Mouse (Mus musculus): ENCODE results near the gene Lrrc2.
A peak's percentile ranks its signal among the peaks of the same experiment; 100 is the strongest.

The Lrrc2 gene

DNA sequence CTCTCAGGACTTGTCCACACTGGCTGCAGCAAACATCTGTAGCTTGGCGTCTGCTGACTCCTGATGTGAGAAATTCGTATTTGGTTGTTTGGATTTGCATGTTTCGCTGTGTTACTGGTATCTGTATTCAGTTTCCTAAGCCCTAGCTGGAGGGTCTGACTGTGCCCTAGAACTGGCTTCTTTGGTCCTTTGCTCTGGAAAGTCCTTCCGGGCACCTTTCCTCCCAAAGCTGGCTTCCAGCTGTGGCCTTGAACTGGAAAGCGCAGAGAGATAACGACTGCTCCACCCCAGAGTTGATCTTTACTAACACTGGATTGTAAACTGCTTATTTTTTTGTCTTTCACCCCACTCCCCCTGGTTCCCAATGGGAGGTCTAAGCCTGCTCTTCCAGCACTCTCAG lies 3.4 kb upstream of the Lrrc2 start:
- DNase-seq (ENCODE audit: low read depth, low spot score), result no peak

- DNase-seq (ENCODE audit: low read depth, low spot score), result no peak
These were observed 2.5 kb upstream of the Lrrc2 start for GRCm38 (mm10) chr9:110948813-110949310.

GRCm38 (mm10) chr9:110950109-110950508 lies 1.2 kb upstream of the Lrrc2 start:
- no peak for DNase-seq (ENCODE audit: low read depth, low spot score)

- no peak for DNase-seq (ENCODE audit: low read depth, low spot score)
These were observed 521 bp downstream of the Lrrc2 start for GRCm38 (mm10) chr9:110951866-110952265.

DNA sequence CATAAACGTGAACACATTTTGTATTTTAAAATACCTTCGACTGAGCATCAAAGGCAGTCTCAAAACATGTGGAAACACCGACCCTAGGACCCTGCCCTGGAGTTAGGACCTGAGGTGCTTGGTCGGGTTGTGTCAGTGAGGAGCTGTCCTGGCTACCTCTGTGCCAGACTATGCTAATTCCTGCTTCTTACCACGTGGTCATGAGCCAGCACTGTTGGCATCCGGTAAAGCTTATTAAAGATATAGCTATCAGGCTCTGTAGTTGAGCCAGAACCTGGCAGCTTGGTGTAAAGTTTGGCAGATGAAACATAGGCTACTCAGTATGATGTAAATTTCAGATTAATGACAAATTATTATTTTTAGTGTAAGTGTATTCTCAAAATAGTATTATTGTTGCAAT lies 1.1 kb downstream of the Lrrc2 start:
- no peak for DNase-seq (ENCODE audit: low read depth, low spot score)

- no peak for DNase-seq (ENCODE audit: low read depth, low spot score)
These were observed 1.7 kb downstream of the Lrrc2 start for GRCm38 (mm10) chr9:110952931-110953549.

GRCm38 (mm10) chr9:110953550-110954461 lies 2.5 kb downstream of the Lrrc2 start:
- DNase-seq (ENCODE audit: low read depth, low spot score), result peak; percentile 54

DNA sequence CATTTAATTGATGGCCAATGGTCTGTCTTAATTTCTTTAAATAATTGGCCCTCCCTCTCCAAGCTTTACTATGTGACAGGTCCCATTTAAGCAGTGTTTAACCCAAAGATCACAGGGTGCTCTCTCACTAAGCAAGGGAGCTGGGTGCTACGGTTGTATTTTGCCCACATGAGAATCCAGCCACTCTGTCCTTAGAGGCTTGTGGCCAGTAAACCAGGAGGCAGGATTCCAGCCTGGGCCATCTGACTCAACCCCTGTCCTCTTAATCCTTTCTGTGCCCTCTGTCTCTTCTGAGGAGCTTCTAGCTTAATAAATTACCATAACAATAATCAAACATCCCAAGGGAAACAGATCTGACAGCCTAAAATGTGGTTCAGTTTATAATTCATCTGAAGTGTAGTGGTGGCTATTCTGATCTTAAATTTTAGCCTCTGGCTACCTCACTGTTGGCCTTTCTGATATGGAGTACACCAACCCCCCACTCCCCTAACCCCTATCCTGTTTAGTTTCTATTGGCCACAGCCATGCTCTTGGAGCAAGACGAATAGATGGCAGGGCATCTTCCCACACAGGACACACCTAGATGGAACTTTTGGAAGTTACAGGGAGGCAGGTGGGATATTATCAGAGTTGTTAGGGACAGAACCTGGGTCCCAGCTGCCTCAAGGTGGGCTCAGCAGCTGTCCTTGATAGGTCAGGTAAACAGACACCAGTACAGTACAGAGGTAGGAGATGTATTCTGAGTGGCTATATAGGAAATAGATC lies 3.5 kb downstream of the Lrrc2 start:
- no peak for DNase-seq (ENCODE audit: low read depth, low spot score)

GRCm38 (mm10) chr9:110955962-110956361 lies 4.6 kb downstream of the Lrrc2 start:
- DNase-seq (ENCODE audit: low read depth, low spot score), result no peak

DNA sequence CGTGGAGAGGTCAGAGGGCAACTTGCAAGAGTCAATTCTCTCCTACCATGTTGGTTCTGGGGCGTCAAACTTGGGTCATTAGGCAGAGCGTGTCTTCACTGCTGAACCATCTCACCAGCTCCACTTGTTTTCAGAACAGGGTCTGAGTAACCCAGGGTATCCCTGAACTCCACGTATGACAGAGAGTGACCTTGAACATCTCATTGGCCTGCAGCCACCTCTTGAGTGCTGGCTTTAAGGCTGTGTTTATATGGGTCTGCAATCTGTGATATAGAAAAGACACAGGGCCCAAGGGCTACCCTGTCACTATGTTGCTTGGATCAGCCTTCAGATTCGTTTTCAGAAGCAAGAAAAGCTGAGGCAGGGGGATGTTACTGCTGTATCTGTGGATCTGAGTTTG lies 8.3 kb downstream of the Lrrc2 start:
- DNase-seq (ENCODE audit: low read depth, low spot score), result no peak

DNA sequence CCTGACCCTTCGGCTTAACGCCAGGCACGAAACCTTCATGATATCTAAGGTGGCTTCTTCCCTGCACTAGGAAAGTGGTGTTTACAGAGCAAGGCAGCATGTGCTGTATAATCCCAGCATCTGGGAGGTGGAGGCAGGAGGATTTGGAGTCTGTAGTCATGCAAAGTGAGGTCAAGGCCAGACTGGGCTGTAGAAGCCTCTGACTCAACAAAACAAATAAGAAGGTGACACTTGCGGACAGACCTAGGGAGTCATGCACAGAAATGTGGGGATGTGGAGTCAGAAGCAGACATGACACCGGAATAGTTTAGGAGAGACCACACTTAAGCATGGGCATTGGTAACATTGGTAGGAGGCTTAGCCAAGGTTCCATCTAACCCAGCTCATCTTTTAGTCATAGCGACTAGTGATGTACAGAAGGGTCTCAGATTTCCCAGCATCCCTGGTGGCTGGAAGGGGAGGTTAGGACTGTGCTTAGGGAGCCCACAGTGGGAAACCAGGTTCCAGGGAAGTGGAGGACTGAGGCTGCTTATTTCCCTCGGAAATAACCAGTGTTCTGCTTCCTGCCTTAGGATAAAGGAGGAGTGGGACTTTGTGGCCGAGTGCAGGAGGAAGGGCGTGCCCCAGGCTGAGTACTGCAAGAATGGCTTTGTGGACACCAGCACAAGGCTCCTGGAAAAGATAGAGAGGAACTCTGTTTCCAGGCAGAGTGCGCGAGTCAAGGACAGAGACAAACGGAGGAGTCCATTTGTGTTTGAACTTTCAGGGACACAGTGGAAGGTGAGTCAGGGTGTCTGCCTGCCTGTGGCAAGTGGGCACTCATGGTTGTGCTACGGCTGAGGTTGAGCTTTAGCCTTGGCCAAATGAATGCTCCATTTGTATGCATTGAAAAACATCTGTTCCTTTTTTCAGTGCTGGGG lies 9.1 kb downstream of the Lrrc2 start:
- DNase-seq (ENCODE audit: low read depth, low spot score), result no peak

DNA sequence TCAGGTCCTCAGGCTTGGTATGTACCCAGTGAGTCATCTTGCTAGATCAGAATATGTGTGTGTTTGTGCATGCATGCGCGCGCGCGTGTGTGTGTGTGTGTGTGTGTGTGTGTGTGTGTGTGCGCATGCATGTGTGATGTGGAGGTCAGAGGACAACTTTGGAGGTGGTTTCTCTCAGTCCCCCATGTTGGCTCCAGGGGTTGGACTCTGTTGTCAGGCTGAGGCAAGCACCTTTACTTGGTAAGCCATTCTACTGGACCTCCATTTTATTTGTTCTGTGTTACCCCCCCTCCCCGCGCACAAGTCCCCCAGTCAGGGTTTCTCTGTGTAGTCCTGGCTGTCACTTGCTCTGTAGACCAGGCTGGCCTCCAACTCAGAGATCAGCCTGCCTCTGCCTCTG lies 10.0 kb downstream of the Lrrc2 start:
- no peak for DNase-seq (ENCODE audit: low read depth, low spot score)

DNA sequence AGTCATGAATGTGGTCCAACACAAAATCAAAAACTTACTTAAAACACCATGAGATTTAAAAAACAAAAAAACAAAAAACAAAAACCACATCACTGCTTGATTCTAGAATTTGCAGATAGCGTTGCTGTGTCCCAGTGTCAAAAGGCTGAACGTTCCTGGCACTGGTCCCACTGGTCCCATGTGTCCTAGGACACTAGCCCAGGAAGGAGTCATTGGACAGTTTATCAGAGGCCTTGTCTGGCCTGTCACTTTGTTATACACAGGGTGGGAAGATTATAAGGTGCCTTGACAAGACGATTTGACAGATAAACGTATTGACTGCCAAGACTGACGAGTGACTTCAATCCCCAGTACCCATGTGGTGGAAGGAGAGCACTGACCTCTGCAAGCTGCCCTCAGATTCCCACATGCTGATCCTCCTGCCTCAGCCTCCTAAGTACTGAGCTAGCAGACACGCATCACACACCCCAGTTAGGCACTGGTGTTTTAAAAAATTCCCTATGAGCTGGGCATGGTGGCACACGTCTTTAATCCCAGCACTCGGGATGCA lies 12.3 kb downstream of the Lrrc2 start:
- DNase-seq (ENCODE audit: low read depth, low spot score), result no peak

DNA sequence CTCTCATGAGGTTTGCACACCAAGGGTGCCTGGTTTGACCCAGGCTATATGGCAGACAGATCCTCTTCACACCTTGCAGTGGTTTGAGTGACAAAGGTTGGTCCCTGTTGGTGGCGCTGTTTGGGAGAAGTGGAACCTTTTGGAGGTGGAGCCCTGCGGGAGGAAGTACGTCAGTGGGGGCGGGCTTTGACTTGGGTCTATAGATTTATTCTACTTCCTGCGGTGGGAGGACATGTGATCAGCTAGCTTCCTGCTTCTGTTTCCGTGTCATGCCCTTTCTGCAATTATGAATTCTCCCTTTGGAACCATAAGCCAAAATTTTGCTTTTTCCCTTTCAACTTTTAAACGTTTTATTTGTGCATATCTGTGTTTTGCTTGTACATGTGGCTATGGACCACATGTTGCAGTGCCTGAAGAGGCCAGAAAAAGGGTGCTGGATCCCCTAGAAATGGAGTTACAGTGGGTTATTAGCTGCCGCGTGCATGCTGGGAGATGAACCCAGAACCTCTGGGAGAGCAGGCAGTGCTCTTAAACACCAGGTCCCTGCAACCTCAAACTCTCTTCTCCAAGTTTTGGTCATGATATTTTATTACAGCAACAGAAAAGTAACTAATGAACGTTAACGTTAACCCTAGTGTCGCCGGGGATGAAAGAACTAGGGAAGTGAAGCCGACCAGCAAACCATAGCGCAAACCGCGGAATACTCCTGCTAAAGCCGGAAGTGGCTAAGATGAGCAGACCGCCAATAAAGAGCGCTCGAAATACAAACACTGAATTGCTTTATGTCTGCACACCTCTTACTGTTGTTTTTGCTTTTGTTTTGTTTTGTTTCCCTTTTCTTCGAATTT lies 13.9 kb downstream of the Lrrc2 start:
- DNase-seq (ENCODE audit: low read depth, low spot score), result no peak

DNA sequence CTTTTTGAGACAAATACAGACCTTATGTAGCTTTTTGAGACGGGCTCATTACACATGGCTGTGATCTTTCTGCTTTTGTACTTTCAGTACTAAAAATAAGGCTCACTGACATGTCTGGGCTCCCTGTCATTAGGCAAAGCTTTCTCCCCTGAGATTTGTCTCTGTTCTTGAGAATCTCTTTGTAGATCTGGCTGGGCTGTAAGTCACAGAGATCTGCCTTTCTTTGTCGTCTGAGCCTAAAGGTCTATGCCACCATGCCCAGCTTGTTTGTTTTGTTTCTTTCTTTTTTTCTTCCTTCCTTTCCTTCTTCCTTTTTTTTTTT lies 14.5 kb downstream of the Lrrc2 start:
- DNase-seq (ENCODE audit: low read depth, low spot score), result no peak

GRCm38 (mm10) chr9:110979411-110979810 lies 28.1 kb downstream of the Lrrc2 start:
- DNase-seq (ENCODE audit: low read depth, low spot score), result no peak

DNA sequence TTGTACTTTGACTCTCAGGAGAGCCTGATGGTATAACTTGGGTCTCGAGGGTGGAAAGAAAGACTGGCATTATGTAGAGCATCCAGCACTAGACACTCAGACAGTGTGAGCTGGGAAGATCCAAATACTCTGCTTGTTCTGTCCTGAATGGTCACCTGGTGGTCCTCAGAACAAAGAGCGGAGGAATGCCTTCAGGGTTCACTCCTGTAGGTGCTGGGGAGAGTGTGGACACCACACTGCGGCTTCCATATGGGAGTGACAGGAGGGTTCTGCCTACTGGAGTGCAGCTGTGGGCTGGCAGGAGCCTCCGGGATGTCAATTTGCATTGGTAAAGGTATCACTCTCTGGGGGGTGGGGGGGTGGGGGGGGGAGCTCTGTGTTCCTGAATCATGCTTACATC lies 31.0 kb downstream of the Lrrc2 start:
- DNase-seq (ENCODE audit: low read depth, low spot score), result no peak

- no peak for DNase-seq (ENCODE audit: low read depth, low spot score)
These were observed 32.8 kb downstream of the Lrrc2 start for GRCm38 (mm10) chr9:110984096-110984495.

DNA sequence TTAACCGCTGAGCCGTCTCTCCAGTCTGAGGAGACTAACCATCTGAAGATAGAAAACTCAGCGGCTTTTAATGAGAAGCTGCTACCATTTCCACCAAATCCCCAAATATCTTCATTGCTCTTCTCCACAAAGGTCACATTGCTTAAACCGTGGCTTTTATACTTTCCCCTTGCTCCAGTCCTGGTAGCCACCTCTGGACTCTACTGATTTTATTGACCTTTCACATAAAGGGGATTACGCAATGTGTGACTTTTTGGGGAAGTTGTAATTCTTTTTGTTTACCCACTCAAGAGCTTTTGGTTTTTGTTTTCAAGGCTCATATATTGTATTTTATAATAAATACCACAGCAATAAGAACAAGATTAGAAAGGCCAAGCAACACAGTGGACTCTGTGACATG lies 34.2 kb downstream of the Lrrc2 start:
- no peak for DNase-seq (ENCODE audit: low read depth, low spot score)

DNA sequence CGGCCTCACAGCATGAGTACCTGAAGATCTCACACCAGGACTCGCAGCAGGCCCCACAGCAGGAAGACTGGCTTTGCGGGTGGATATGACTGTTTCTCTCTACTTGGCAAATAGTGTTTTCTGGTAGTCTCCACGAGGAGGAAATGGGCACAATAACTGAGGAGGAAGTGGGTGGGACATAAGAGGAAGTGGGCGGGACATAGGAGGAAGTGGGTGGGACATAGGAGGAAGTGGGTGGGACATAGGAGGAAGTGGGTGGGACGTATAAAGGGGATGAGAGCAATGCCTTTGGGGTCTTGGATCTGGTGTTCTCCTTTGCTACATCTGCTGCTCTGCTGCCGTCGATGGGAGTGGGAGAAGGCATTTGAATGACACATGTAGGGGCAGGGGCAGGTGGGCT lies 34.6 kb downstream of the Lrrc2 start:
- no peak for DNase-seq (ENCODE audit: low read depth, low spot score)

All from telencephalon, adult 2 months (tissue).